Mouse (Mus musculus): Measurements from ENCODE around the gene Dnm1.
A peak's percentile ranks its signal among the peaks of the same experiment; 100 is the strongest.

Dnm1 gene

GRCm38 (mm10) chr2:32353007-32353542 is at the start of gene Dnm1:
Gene Dnm1 (minus strand): TSS chr2:32353338.
- no peak for DNase-seq (ENCODE audit: extremely low spot score, low read depth, low spot score)

GRCm38 (mm10) chr2:32396695-32397094 is 43.6 kb upstream of the Dnm1 start:
- no peak for DNase-seq (ENCODE audit: extremely low spot score, low read depth, low spot score)

- peak; percentile 78 for DNase-seq (ENCODE audit: extremely low spot score, low read depth, low spot score)
These were observed 42.9 kb upstream of the Dnm1 start for GRCm38 (mm10) chr2:32395946-32396621.

- peak; percentile 75 for DNase-seq (ENCODE audit: extremely low spot score, low read depth, low spot score)
These were observed 42.4 kb upstream of the Dnm1 start, which contains the start of gene Ptges2 for GRCm38 (mm10) chr2:32395484-32395945. Gene Ptges2 (plus strand): TSS chr2:32395896.

GRCm38 (mm10) chr2:32394973-32395372 is 41.8 kb upstream of the Dnm1 start:
- no peak for DNase-seq (ENCODE audit: extremely low spot score, low read depth, low spot score)

GRCm38 (mm10) chr2:32392063-32392462 is 38.9 kb upstream of the Dnm1 start:
- DNase-seq (ENCODE audit: extremely low spot score, low read depth, low spot score), result no peak

- DNase-seq (ENCODE audit: extremely low spot score, low read depth, low spot score), result no peak
These were observed 37.7 kb upstream of the Dnm1 start for GRCm38 (mm10) chr2:32390871-32391270.

- DNase-seq (ENCODE audit: extremely low spot score, low read depth, low spot score), result no peak
These were observed 36.0 kb upstream of the Dnm1 start for GRCm38 (mm10) chr2:32389157-32389556.

- no peak for DNase-seq (ENCODE audit: extremely low spot score, low read depth, low spot score)
These were observed 34.8 kb upstream of the Dnm1 start, which contains the start of gene Lcn2 for GRCm38 (mm10) chr2:32387706-32388490. Gene Lcn2 (minus strand): TSS chr2:32388252.

GRCm38 (mm10) chr2:32382689-32383088 is 29.6 kb upstream of the Dnm1 start:
- DNase-seq (ENCODE audit: extremely low spot score, low read depth, low spot score), result no peak

GRCm38 (mm10) chr2:32381775-32382223 is 28.7 kb upstream of the Dnm1 start, which contains the start of gene 1110008P14Rik:
Gene 1110008P14Rik (minus strand): TSS chr2:32381938.
- DNase-seq (ENCODE audit: extremely low spot score, low read depth, low spot score), result no peak

GRCm38 (mm10) chr2:32381141-32381774 is 28.1 kb upstream of the Dnm1 start:
- DNase-seq (ENCODE audit: extremely low spot score, low read depth, low spot score), result no peak

GRCm38 (mm10) chr2:32380001-32380500 is 26.9 kb upstream of the Dnm1 start:
- DNase-seq (ENCODE audit: extremely low spot score, low read depth, low spot score), result no peak

GRCm38 (mm10) chr2:32376963-32377362 is 23.8 kb upstream of the Dnm1 start:
- no peak for DNase-seq (ENCODE audit: extremely low spot score, low read depth, low spot score)

GRCm38 (mm10) chr2:32375317-32375940 is 22.3 kb upstream of the Dnm1 start:
- DNase-seq (ENCODE audit: extremely low spot score, low read depth, low spot score), result no peak

GRCm38 (mm10) chr2:32374191-32374590 is 21.1 kb upstream of the Dnm1 start:
- no peak for DNase-seq (ENCODE audit: extremely low spot score, low read depth, low spot score)

GRCm38 (mm10) chr2:32367315-32367714 is 14.2 kb upstream of the Dnm1 start:
- DNase-seq (ENCODE audit: extremely low spot score, low read depth, low spot score), result no peak

- DNase-seq (ENCODE audit: extremely low spot score, low read depth, low spot score), result no peak
These were observed 11.0 kb upstream of the Dnm1 start for GRCm38 (mm10) chr2:32364121-32364520.

GRCm38 (mm10) chr2:32363376-32364106 is 10.4 kb upstream of the Dnm1 start:
- no peak for DNase-seq (ENCODE audit: extremely low spot score, low read depth, low spot score)

- no peak for DNase-seq (ENCODE audit: extremely low spot score, low read depth, low spot score)
These were observed 9.7 kb upstream of the Dnm1 start for GRCm38 (mm10) chr2:32362817-32363340.
